Mouse (Mus musculus) CH12.LX (cell line): ENCODE measurements around the gene Olfr52. TPM values are rescaled to one million over a fixed set of nuclear protein-coding genes. Genes with fewer than 3 reads are reported as not detected.
"Not testable (repeated sequence)": the region's sequence is repeated elsewhere in the genome, so short reads cannot be mapped to it uniquely, and the experiment has no call there.

Source experiments
- DNase-seq: peaks from one replicate; pipeline ENCODE4 v3.0.0-alpha.2; 2013; ENCODE audit errors: extremely low read depth
- H3K27ac ChIP-seq: 2 replicates; pipeline ENCODE4 v1.5.1; 2012; ENCODE audit warnings: low read depth, mild to moderate bottlenecking, control low read depth, moderate library complexity; ENCODE audit not compliant: insufficient read depth
- H3K27me3 ChIP-seq: replicated peaks from 2 replicates; pipeline ENCODE3; 2012; ENCODE audit warnings: inconsistent platforms
- H3K36me3 ChIP-seq, 2 experiments: replicated peaks in 1 of 2; 2 replicates each; pipeline versions ENCODE3 to v1.6.1; 2012; ENCODE audit warnings: inconsistent platforms in 1 of 2, low read length in 1 of 2, mild to moderate bottlenecking in 1 of 2, mixed read lengths in 1 of 2, moderate library complexity in 1 of 2; ENCODE audit not compliant: control insufficient read depth in 1 of 2, insufficient read depth in 1 of 2
- H3K4me1 ChIP-seq, 2 experiments: 2 replicates each; pipeline ENCODE4 v1.6.1; 2012; ENCODE audit warnings: inconsistent platforms in 1 of 2, moderate library complexity in 1 of 2; ENCODE audit not compliant: insufficient read depth in 2 of 2, control insufficient read depth in 1 of 2
- H3K4me2 ChIP-seq: 2 replicates; pipeline ENCODE4 v1.6.1; 2012; ENCODE audit warnings: low read depth, mild to moderate bottlenecking, control low read depth; ENCODE audit not compliant: poor library complexity, insufficient read depth, severe bottlenecking
- H3K4me3 ChIP-seq, 3 experiments: fragments of 150-350 bp in 1 of 3; sonication (generic) in 1 of 3; replicated peaks in 1 of 3; 2 replicates each; pipeline versions ENCODE3 to v1.5.1; 2011 to 2012; ENCODE audit warnings: low read depth in 2 of 3, low read length in 2 of 3, mild to moderate bottlenecking in 2 of 3, moderate library complexity in 2 of 3, control low read depth in 1 of 3, improper control_type of control experiment in 1 of 3, inconsistent platforms in 1 of 3, mixed read lengths in 1 of 3; ENCODE audit not compliant: poor library complexity in 1 of 3
- H3K79me2 ChIP-seq: replicated peaks from 2 replicates; pipeline ENCODE4 v1.6.1; 2012; ENCODE audit warnings: mild to moderate bottlenecking, moderate library complexity; ENCODE audit not compliant: control insufficient read depth, poor library complexity, insufficient read depth, severe bottlenecking; ENCODE audit errors: extremely low read depth
- H3K9ac ChIP-seq: 2 replicates; pipeline ENCODE4 v1.6.1; 2012; ENCODE audit warnings: low read depth, mild to moderate bottlenecking, control low read depth, moderate library complexity; ENCODE audit not compliant: insufficient read depth
- H3K9me3 ChIP-seq: replicated peaks from 2 replicates; pipeline ENCODE3; 2012; ENCODE audit warnings: low read length, inconsistent platforms, mixed read lengths
- BHLHE40 ChIP-seq: IDR thresholded peaks from 2 replicates; pipeline ENCODE4 v1.6.1; 2011; ENCODE audit warnings: mild to moderate bottlenecking, low read depth, low read length, improper control_type of control experiment
- CTCF ChIP-seq, 2 experiments: IDR thresholded peaks in 1 of 2; conservative IDR thresholded peaks in 1 of 2; 2 replicates each; pipeline ENCODE4 v1.5.1; 2011 to 2012; ENCODE audit warnings: low read depth in 2 of 2, low read length in 2 of 2, improper control_type of control experiment in 1 of 2, inconsistent platforms in 1 of 2, mild to moderate bottlenecking in 1 of 2, moderate library complexity in 1 of 2
- E2F4 ChIP-seq: IDR thresholded peaks from 2 replicates; pipeline ENCODE4 v1.6.1; 2011; ENCODE audit warnings: low read depth, low read length, improper control_type of control experiment; ENCODE audit not compliant: insufficient replicate concordance
- ELF1 ChIP-seq: IDR thresholded peaks from 2 replicates; pipeline ENCODE4 v1.6.1; 2014; ENCODE audit warnings: low read depth, mild to moderate bottlenecking, inconsistent platforms, low read length, improper control_type of control experiment
- EP300 ChIP-seq: IDR thresholded peaks from 2 replicates; pipeline ENCODE4 v1.6.1; 2011; ENCODE audit warnings: low read length, improper control_type of control experiment
- ETS1 ChIP-seq: conservative IDR thresholded peaks from 2 replicates; pipeline ENCODE4 v1.6.1; 2012; ENCODE audit warnings: low read depth, mild to moderate bottlenecking, inconsistent platforms, low read length, improper control_type of control experiment, moderate library complexity
- HCFC1 ChIP-seq: IDR thresholded peaks from 2 replicates; pipeline ENCODE4 v1.6.1; 2012; ENCODE audit warnings: low read depth, mild to moderate bottlenecking, inconsistent platforms, low read length, improper control_type of control experiment
- JUN ChIP-seq: IDR thresholded peaks from 2 replicates; pipeline ENCODE4 v1.6.1; 2011; ENCODE audit warnings: low read depth, mild to moderate bottlenecking, low read length, improper control_type of control experiment, moderate library complexity; ENCODE audit not compliant: insufficient read depth
- MEF2A ChIP-seq: IDR thresholded peaks from 2 replicates; pipeline ENCODE4 v1.6.1; 2014; ENCODE audit warnings: low read depth, mild to moderate bottlenecking, inconsistent platforms, low read length, improper control_type of control experiment, borderline replicate concordance
- MXI1 ChIP-seq: IDR thresholded peaks from 2 replicates; pipeline ENCODE4 v1.6.1; 2011; ENCODE audit warnings: mild to moderate bottlenecking, low read depth, low read length, improper control_type of control experiment
- MYC ChIP-seq: IDR thresholded peaks from 2 replicates; pipeline ENCODE4 v1.6.1; 2011; ENCODE audit warnings: low read depth, mild to moderate bottlenecking, improper control_type of control experiment, low read length
- PAX5 ChIP-seq: IDR thresholded peaks from 2 replicates; pipeline ENCODE4 v1.6.1; 2012; ENCODE audit warnings: low read length, inconsistent platforms, mixed read lengths
- dilution Hi-C: fragments of 300-500 bp; cut with MboI; formaldehyde crosslinking; loops from 2 replicates; pipeline ENCODE4 v1.14.3; 2020; ENCODE audit warnings: low sequenced_read_pairs; ENCODE audit not compliant: extremely low pct_unique_long_range_greater_than_20kb, extremely low pct_ligation_motif_present
- in situ Hi-C: fragments of 300-500 bp; cut with MboI; formaldehyde crosslinking; loops from 3 replicates; pipeline ENCODE4 v1.14.3; 2019; ENCODE audit warnings: low sequenced_read_pairs, low pct_ligation_motif_present, low pct_unique_long_range_greater_than_20kb, mixed read lengths
- polyA plus RNA-seq: library from polyadenylated mRNA; unstranded; fragments of >175 nt; gene quantifications from 2 replicates; pipeline ENCODE4 v1.2.1, GENCODE M21; 2012; ENCODE audit warnings: low read depth; ENCODE audit not compliant: insufficient read length
- total RNA-seq, 2 experiments: library from RNA; depleted of rRNA; stranded (reverse); fragments of 300-350 nt in 1 of 2; fragments of >200 nt in 1 of 2; gene quantifications; 2 replicates each; pipeline ENCODE4 v1.2.3; 2012 to 2014

Olfr52 gene
- total and polyA plus RNA-seq, 3 experiments: not detected

DNA sequence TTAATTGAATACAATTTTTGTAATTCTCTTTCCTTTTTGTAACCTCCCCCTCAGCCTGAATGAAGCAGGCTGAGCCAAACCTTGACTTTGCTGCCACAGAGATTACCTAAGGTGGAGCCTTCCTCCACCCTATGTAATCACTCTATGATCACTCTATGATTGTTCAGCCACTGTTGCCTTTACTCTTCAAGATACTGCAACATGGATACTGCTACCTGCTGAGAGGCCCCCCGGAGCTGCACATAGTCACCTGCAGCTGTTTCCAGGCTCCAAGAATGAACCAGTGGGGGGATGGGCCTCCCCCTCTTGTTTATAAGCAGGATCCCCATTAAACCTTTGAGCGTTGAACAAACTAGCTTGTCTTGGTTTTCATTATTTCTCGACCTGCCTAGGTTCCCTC lies 5.5 kb downstream of the Olfr52 start:
- H3K4me1 ChIP-seq: no peaks in the 10 kb centered on the region
- in situ Hi-C loops: no loop called here
- H3K4me2 ChIP-seq: no peak overlapping the region
- DNase-seq: no peak
- H3K79me2 ChIP-seq: no peaks in the 10 kb centered on the region
- dilution Hi-C loops: no loop called here
- TF ChIP-seq MXI1: no peak
- H3K9ac ChIP-seq: no peak overlapping the region
- no peaks in the 10 kb centered on the region for H3K27me3 ChIP-seq
- no peak overlapping the region for H3K27ac ChIP-seq
- H3K36me3 ChIP-seq: no peaks in the 10 kb centered on the region
- H3K9me3 ChIP-seq: peaks cover 16% of the 10 kb centered on the region
- no peak overlapping the region for H3K4me3 ChIP-seq

DNA sequence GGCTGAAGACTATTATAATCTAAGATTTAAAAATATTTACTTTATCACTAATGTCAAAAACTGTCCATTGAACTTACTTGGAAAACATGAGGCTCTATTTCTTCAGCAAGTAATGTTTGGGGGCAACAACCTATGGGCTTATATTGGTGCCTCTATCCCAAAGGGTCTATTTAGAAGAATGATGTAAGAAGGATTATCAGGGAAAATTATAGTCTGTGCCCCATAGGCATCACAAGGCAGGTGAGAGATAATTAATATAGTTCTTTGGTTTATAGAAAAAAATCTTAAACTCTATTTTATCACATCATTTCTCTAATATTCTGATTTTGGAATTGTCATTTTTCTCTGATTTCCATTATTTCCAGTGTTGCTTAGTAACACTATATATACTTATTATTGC lies 7.8 kb downstream of the Olfr52 start, which contains the start of gene Olfr1044:
TSS of gene Olfr1044 (minus strand) at position 101 of the 400 bp plus-strand sequence.
- H3K9ac ChIP-seq: no peak within 1 kb of the TSS
- in situ Hi-C loops: no loop called here
- no peaks in the 10 kb centered on the region for H3K4me1 ChIP-seq
- TF ChIP-seq BHLHE40 (no peak), ETS1 (no peak), MYC (no peak), JUN (no peak), MEF2A (no peak), CTCF (conservative IDR thresholded peaks at IDR 0.05 in 1 of 2, IDR thresholded peaks at IDR 0.05 in 1 of 2; ENCODE audit: low read depth in 2 of 2, low read length in 2 of 2) (no peak), PAX5 (no peak), EP300 (no peak), HCFC1 (no peak), ELF1 (no peak), E2F4 (no peak)
- TF ChIP-seq, all 38 proteins: peak for 0
- H3K79me2 ChIP-seq: no peaks in the 10 kb centered on the region
- H3K27ac ChIP-seq: no peak within 1 kb of the TSS
- no peak within 1 kb of the TSS for H3K4me2 ChIP-seq
- H3K9me3 ChIP-seq: peaks cover 14% of the 10 kb centered on the region
- DNase-seq: no peak
- dilution Hi-C loops: no loop called here
- no peaks in the 10 kb centered on the region for H3K36me3 ChIP-seq
- no peak within 1 kb of the TSS for H3K4me3 ChIP-seq
- H3K27me3 ChIP-seq: no peaks in the 10 kb centered on the region

DNA sequence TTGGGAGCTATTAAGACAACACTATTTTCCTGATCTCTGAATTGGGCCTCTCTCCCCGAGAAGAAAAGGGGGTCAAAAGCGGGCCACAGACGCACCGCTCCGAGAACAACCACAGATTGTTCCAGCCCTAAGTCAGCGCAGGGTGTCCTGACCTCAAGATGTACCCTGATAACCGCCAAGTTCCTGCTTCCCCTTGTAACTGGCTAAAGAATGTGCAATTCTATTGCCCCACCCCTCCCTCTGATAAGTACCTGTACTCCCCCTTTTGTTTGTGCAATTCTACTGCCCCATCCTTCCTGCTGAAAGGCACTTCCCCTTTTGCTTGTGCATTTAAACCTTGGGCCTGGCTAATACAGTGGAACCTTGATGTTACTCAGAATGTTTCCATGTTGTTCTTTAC lies 10.1 kb downstream of the Olfr52 start:
- in situ Hi-C loops, H3K79me2 ChIP-seq, H3K9ac ChIP-seq, H3K4me1 ChIP-seq, H3K4me3 ChIP-seq, DNase-seq, H3K4me2 ChIP-seq, dilution Hi-C loops, H3K27ac ChIP-seq, H3K27me3 ChIP-seq, H3K36me3 ChIP-seq: not testable (repeated sequence)
- peaks cover 13% of the 10 kb centered on the region for H3K9me3 ChIP-seq
